Mouse (Mus musculus): ENCODE results near the gene Meis2. TPM values are rescaled to one million over a fixed set of nuclear protein-coding genes. Genes with fewer than 3 reads are reported as not detected.
A peak's percentile ranks its signal among the peaks of the same experiment; 100 is the strongest.

Gene Meis2
- polyA plus RNA-seq, 1 experiment from 2014 or later = 13.1 TPM

- no peaks in the 10 kb centered on the region for H3K36me3 ChIP-seq (ENCODE audit: control insufficient read depth, insufficient read depth)
- WGBS = 61% methylated on average over 13 of the region's 13 CpGs
- H3K27ac ChIP-seq (ENCODE audit: low read depth, low read length) = no peak overlapping the region
- H3K4me3 ChIP-seq (ENCODE audit: low read depth, low read length) = peak overlapping the region; percentile 5; the same call in 1 of the 2 replicates
- H3K9ac ChIP-seq (ENCODE audit: low read depth, low read length) = no peak overlapping the region
- H3K4me1 ChIP-seq (replicated peaks; ENCODE audit: control insufficient read depth, insufficient read depth, low read length) = no peaks in the 10 kb centered on the region
- no peaks in the 10 kb centered on the region for H3K9me3 ChIP-seq (ENCODE audit: control insufficient read depth)
- H3K27me3 ChIP-seq (replicated peaks; ENCODE audit: control insufficient read depth, insufficient read depth, low read length) = peaks cover 15% of the 10 kb centered on the region; the same call in 1 of the 2 replicates
- TF ChIP-seq CTCF (IDR thresholded peaks at IDR 0.05; ENCODE audit: low read depth) = no peak
- peak overlapping the region; percentile 50 for H3K4me2 ChIP-seq (replicated peaks; ENCODE audit: low read depth)
- no peak for ATAC-seq
Measured at GRCm38 (mm10) chr2:116055686-116056620, 9.7 kb downstream of the Meis2 start.

GRCm38 (mm10) chr2:116053931-116054330 is 11.7 kb downstream of the Meis2 start:
- H3K9ac ChIP-seq (ENCODE audit: low read depth, low read length) = no peak overlapping the region
- no peaks in the 10 kb centered on the region for H3K36me3 ChIP-seq (ENCODE audit: control insufficient read depth, insufficient read depth)
- TF ChIP-seq CTCF (IDR thresholded peaks at IDR 0.05; ENCODE audit: low read depth) = no peak
- ATAC-seq = no peak
- no peaks in the 10 kb centered on the region for H3K4me1 ChIP-seq (replicated peaks; ENCODE audit: control insufficient read depth, insufficient read depth, low read length)
- no peak overlapping the region for H3K27ac ChIP-seq (ENCODE audit: low read depth, low read length)
- H3K27me3 ChIP-seq (replicated peaks; ENCODE audit: control insufficient read depth, insufficient read depth, low read length) = peaks cover 12% of the 10 kb centered on the region; the same call in 1 of the 2 replicates
- no peak overlapping the region for H3K4me2 ChIP-seq (replicated peaks; ENCODE audit: low read depth)
- no peak overlapping the region for H3K4me3 ChIP-seq (ENCODE audit: low read depth, low read length)
- H3K9me3 ChIP-seq (ENCODE audit: control insufficient read depth) = no peaks in the 10 kb centered on the region
- 72% methylated on average over 5 of the region's 5 CpGs for WGBS

GRCm38 (mm10) chr2:116052688-116053421 is 12.8 kb downstream of the Meis2 start:
- H3K4me1 ChIP-seq (replicated peaks; ENCODE audit: control insufficient read depth, insufficient read depth, low read length) = no peaks in the 10 kb centered on the region
- no peak overlapping the region for H3K27ac ChIP-seq (ENCODE audit: low read depth, low read length)
- H3K4me3 ChIP-seq (ENCODE audit: low read depth, low read length) = no peak overlapping the region
- no peak overlapping the region for H3K9ac ChIP-seq (ENCODE audit: low read depth, low read length)
- no peak overlapping the region for H3K4me2 ChIP-seq (replicated peaks; ENCODE audit: low read depth)
- H3K36me3 ChIP-seq (ENCODE audit: control insufficient read depth, insufficient read depth) = no peaks in the 10 kb centered on the region
- TF ChIP-seq CTCF (IDR thresholded peaks at IDR 0.05; ENCODE audit: low read depth) = no peak
- no peaks in the 10 kb centered on the region for H3K9me3 ChIP-seq (ENCODE audit: control insufficient read depth)
- H3K27me3 ChIP-seq (replicated peaks; ENCODE audit: control insufficient read depth, insufficient read depth, low read length) = peaks cover 2% of the 10 kb centered on the region; the same call in 1 of the 2 replicates
- ATAC-seq = no peak

GRCm38 (mm10) chr2:116051906-116052614 is 13.6 kb downstream of the Meis2 start:
- Histone ChIP-seq H3K9ac (ENCODE audit: low read depth, low read length) (no peak overlapping the region), H3K36me3 (ENCODE audit: control insufficient read depth, insufficient read depth) (no peaks in the 10 kb centered on the region), H3K27me3 (replicated peaks; ENCODE audit: control insufficient read depth, insufficient read depth, low read length) (no peaks in the 10 kb centered on the region), H3K9me3 (ENCODE audit: control insufficient read depth) (no peaks in the 10 kb centered on the region), H3K4me2 (replicated peaks; ENCODE audit: low read depth) (no peak overlapping the region), H3K27ac (ENCODE audit: low read depth, low read length) (no peak overlapping the region), H3K4me1 (replicated peaks; ENCODE audit: control insufficient read depth, insufficient read depth, low read length) (no peaks in the 10 kb centered on the region), H3K4me3 (ENCODE audit: low read depth, low read length) (no peak overlapping the region)
- 64% methylated on average over 9 of the region's 9 CpGs for WGBS
- ATAC-seq = no peak
- TF ChIP-seq CTCF (IDR thresholded peaks at IDR 0.05; ENCODE audit: low read depth) = no peak

- Histone ChIP-seq H3K36me3 (ENCODE audit: control insufficient read depth, insufficient read depth) (no peaks in the 10 kb centered on the region), H3K9me3 (ENCODE audit: control insufficient read depth) (no peaks in the 10 kb centered on the region), H3K4me1 (replicated peaks; ENCODE audit: control insufficient read depth, insufficient read depth, low read length) (no peaks in the 10 kb centered on the region), H3K27ac (ENCODE audit: low read depth, low read length) (no peak overlapping the region), H3K27me3 (replicated peaks; ENCODE audit: control insufficient read depth, insufficient read depth, low read length) (no peaks in the 10 kb centered on the region), H3K4me2 (replicated peaks; ENCODE audit: low read depth) (peak overlapping the region; percentile 37), H3K9ac (ENCODE audit: low read depth, low read length) (no peak overlapping the region), H3K4me3 (ENCODE audit: low read depth, low read length) (no peak overlapping the region)
- 70% methylated on average over 9 of the region's 9 CpGs for WGBS
- TF ChIP-seq CTCF (IDR thresholded peaks at IDR 0.05; ENCODE audit: low read depth) = no peak
- ATAC-seq = no peak
Measured at GRCm38 (mm10) chr2:116049710-116050109, 15.9 kb downstream of the Meis2 start.

GRCm38 (mm10) chr2:116047365-116047764 is 18.3 kb downstream of the Meis2 start:
- Histone ChIP-seq H3K4me3 (ENCODE audit: low read depth, low read length) (no peak overlapping the region), H3K9ac (ENCODE audit: low read depth, low read length) (no peak overlapping the region), H3K27ac (ENCODE audit: low read depth, low read length) (no peak overlapping the region), H3K4me2 (replicated peaks; ENCODE audit: low read depth) (no peak overlapping the region), H3K9me3 (ENCODE audit: control insufficient read depth) (no peaks in the 10 kb centered on the region), H3K36me3 (ENCODE audit: control insufficient read depth, insufficient read depth) (no peaks in the 10 kb centered on the region), H3K4me1 (replicated peaks; ENCODE audit: control insufficient read depth, insufficient read depth, low read length) (no peaks in the 10 kb centered on the region), H3K27me3 (replicated peaks; ENCODE audit: control insufficient read depth, insufficient read depth, low read length) (no peaks in the 10 kb centered on the region)
- ATAC-seq = no peak
- 48% methylated on average over 8 of the region's 8 CpGs for WGBS
- TF ChIP-seq CTCF (IDR thresholded peaks at IDR 0.05; ENCODE audit: low read depth) = no peak
